Mouse (Mus musculus): ENCODE data around the gene Cyp1b1. TPM values are rescaled to one million over a fixed set of nuclear protein-coding genes. Genes with fewer than 3 reads are reported as not detected.

Cyp1b1 gene
- polyA plus RNA-seq, 1 experiment, result 8.4 TPM

- no peaks in the 10 kb centered on the region for H3K4me1 ChIP-seq (ENCODE audit: control insufficient read depth, insufficient read depth, low read length)
- H3K9me3 ChIP-seq (replicated peaks; ENCODE audit: control insufficient read depth, insufficient read depth, low read length, poor library complexity, severe bottlenecking), result no peaks in the 10 kb centered on the region
- H3K9ac ChIP-seq (ENCODE audit: low read depth, poor library complexity, severe bottlenecking), result no peak overlapping the region
- H3K36me3 ChIP-seq (ENCODE audit: control insufficient read depth, insufficient read depth, low read length, poor library complexity, severe bottlenecking), result no peaks in the 10 kb centered on the region
- no peak for TF ChIP-seq EP300 (IDR thresholded peaks at IDR 0.05; ENCODE audit: insufficient read depth, low read depth, low read length)
- TF ChIP-seq POLR2A (IDR thresholded peaks at IDR 0.05; ENCODE audit: insufficient read depth, low read length), result no peak
- no peak for TF ChIP-seq CTCF (IDR thresholded peaks at IDR 0.05; ENCODE audit: low read depth, low read length)
- no peak overlapping the region for H3K4me3 ChIP-seq (ENCODE audit: low read depth, low read length)
- no peak overlapping the region for H3K27ac ChIP-seq (ENCODE audit: insufficient read depth, low read length)
- peaks cover 5% of the 10 kb centered on the region; the same call in 1 of the 2 replicates for H3K27me3 ChIP-seq (ENCODE audit: control insufficient read depth, insufficient read depth, low read length, poor library complexity, severe bottlenecking)
Observed at GRCm38 (mm10) chr17:79720681-79721080, 5.8 kb upstream of the Cyp1b1 start.

- H3K27me3 ChIP-seq (ENCODE audit: control insufficient read depth, insufficient read depth, low read length, poor library complexity, severe bottlenecking), result peaks cover 14% of the 10 kb centered on the region
- TF ChIP-seq CTCF (IDR thresholded peaks at IDR 0.05; ENCODE audit: low read depth, low read length) (peak; percentile 62), POLR2A (IDR thresholded peaks at IDR 0.05; ENCODE audit: insufficient read depth, low read length) (no peak), EP300 (IDR thresholded peaks at IDR 0.05; ENCODE audit: insufficient read depth, low read depth, low read length) (peak; percentile 55; the same call in 1 of the 2 replicates)
- H3K9ac ChIP-seq (ENCODE audit: low read depth, poor library complexity, severe bottlenecking), result no peak overlapping the region
- H3K9me3 ChIP-seq (replicated peaks; ENCODE audit: control insufficient read depth, insufficient read depth, low read length, poor library complexity, severe bottlenecking), result no peaks in the 10 kb centered on the region
- H3K4me1 ChIP-seq (ENCODE audit: control insufficient read depth, insufficient read depth, low read length), result no peaks in the 10 kb centered on the region
- no peaks in the 10 kb centered on the region for H3K36me3 ChIP-seq (ENCODE audit: control insufficient read depth, insufficient read depth, low read length, poor library complexity, severe bottlenecking)
- H3K27ac ChIP-seq (ENCODE audit: insufficient read depth, low read length), result no peak overlapping the region
- H3K4me3 ChIP-seq (ENCODE audit: low read depth, low read length), result peak overlapping the region; percentile 11
Observed at GRCm38 (mm10) chr17:79715649-79716143, 835 bp upstream of the Cyp1b1 start.

DNA sequence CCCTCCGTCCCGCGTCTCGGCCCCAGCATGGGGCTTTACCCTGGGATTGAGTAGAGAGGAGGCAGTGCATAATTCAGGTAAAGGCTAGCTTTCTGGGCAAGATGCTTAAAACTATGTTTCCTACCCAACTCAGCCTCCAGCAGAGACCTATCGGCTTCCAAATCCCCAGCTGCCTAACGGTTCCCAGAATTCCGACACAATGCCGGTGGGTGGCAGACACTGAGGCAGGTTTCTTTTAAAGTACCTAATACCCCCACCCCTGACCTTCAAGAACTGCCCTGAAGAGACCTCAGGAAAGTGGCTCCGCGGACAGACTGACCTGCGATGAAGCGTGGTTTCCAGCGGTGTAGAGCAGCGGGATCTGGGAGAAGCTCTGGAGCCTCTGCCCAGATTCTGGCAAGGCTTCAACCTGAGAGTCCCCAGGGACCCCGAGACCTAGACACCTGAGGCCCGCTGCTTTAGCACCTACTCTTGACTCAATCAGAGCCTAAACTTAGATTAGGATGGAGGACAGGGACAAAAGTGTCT lies 429 bp downstream of the Cyp1b1 start:
- Histone ChIP-seq H3K4me3 (ENCODE audit: low read depth, low read length) (peak overlapping the region; percentile 11; the same call in 1 of the 2 replicates), H3K9me3 (replicated peaks; ENCODE audit: control insufficient read depth, insufficient read depth, low read length, poor library complexity, severe bottlenecking) (peaks cover 4% of the 10 kb centered on the region; the same call in 1 of the 2 replicates), H3K4me1 (ENCODE audit: control insufficient read depth, insufficient read depth, low read length) (no peaks in the 10 kb centered on the region), H3K36me3 (ENCODE audit: control insufficient read depth, insufficient read depth, low read length, poor library complexity, severe bottlenecking) (no peaks in the 10 kb centered on the region), H3K27me3 (ENCODE audit: control insufficient read depth, insufficient read depth, low read length, poor library complexity, severe bottlenecking) (peaks cover 14% of the 10 kb centered on the region), H3K27ac (ENCODE audit: insufficient read depth, low read length) (no peak overlapping the region), H3K9ac (ENCODE audit: low read depth, poor library complexity, severe bottlenecking) (no peak overlapping the region)
- no peak for TF ChIP-seq EP300 (IDR thresholded peaks at IDR 0.05; ENCODE audit: insufficient read depth, low read depth, low read length)

DNA sequence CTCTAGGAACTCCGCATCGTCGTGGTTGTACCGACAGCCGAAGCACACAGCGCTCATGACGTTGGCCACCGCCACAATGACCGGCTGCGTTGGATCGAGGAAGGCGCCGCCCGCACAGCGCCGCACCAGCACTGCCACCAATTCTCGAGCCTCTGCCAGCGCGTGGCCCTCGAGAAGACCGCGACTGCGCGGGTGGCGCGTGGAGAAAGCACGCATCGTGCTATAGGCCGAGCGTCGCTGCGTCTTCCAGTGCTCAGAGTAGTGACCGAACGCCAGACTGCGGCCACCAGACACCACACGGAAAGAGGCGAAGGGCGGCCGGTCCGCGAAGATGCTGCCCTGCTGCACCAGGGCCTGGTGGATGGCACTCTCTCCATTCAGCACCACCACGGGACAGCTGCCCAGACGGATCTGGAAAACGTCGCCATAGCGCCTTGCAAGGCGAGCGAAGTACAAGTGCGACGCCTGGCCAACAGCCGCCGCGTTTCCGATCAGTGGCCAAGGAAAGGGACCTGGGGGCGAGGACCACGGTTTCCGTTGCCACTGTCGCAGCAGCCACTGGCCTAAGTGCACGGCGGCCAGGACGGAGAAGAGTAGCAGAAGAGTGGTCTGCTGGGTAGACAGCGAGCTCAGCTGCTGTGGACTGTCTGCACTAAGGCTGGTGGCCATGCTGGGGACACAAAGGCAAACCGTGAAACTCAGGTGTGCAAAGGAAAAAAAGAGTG lies 1.1 kb downstream of the Cyp1b1 start:
- H3K27me3 ChIP-seq (ENCODE audit: control insufficient read depth, insufficient read depth, low read length, poor library complexity, severe bottlenecking), result peaks cover 14% of the 10 kb centered on the region
- H3K9ac ChIP-seq (ENCODE audit: low read depth, poor library complexity, severe bottlenecking), result no peak overlapping the region
- H3K9me3 ChIP-seq (replicated peaks; ENCODE audit: control insufficient read depth, insufficient read depth, low read length, poor library complexity, severe bottlenecking), result peaks cover 6% of the 10 kb centered on the region; the same call in 1 of the 2 replicates
- no peaks in the 10 kb centered on the region for H3K4me1 ChIP-seq (ENCODE audit: control insufficient read depth, insufficient read depth, low read length)
- H3K4me3 ChIP-seq (ENCODE audit: low read depth, low read length), result peak overlapping the region; percentile 35
- TF ChIP-seq CTCF (IDR thresholded peaks at IDR 0.05; ENCODE audit: low read depth, low read length) (no peak), POLR2A (IDR thresholded peaks at IDR 0.05; ENCODE audit: insufficient read depth, low read length) (no peak), EP300 (IDR thresholded peaks at IDR 0.05; ENCODE audit: insufficient read depth, low read depth, low read length) (no peak)
- H3K36me3 ChIP-seq (ENCODE audit: control insufficient read depth, insufficient read depth, low read length, poor library complexity, severe bottlenecking), result no peaks in the 10 kb centered on the region
- H3K27ac ChIP-seq (ENCODE audit: insufficient read depth, low read length), result no peak overlapping the region

- Histone ChIP-seq H3K27me3 (ENCODE audit: control insufficient read depth, insufficient read depth, low read length, poor library complexity, severe bottlenecking) (peaks cover 14% of the 10 kb centered on the region), H3K4me1 (ENCODE audit: control insufficient read depth, insufficient read depth, low read length) (no peaks in the 10 kb centered on the region), H3K9me3 (replicated peaks; ENCODE audit: control insufficient read depth, insufficient read depth, low read length, poor library complexity, severe bottlenecking) (peaks cover 6% of the 10 kb centered on the region; the same call in 1 of the 2 replicates), H3K36me3 (ENCODE audit: control insufficient read depth, insufficient read depth, low read length, poor library complexity, severe bottlenecking) (no peaks in the 10 kb centered on the region), H3K27ac (ENCODE audit: insufficient read depth, low read length) (no peak overlapping the region), H3K9ac (ENCODE audit: low read depth, poor library complexity, severe bottlenecking) (no peak overlapping the region), H3K4me3 (ENCODE audit: low read depth, low read length) (peak overlapping the region; percentile 35)
- no peak for TF ChIP-seq POLR2A (IDR thresholded peaks at IDR 0.05; ENCODE audit: insufficient read depth, low read length)
- no peak for TF ChIP-seq EP300 (IDR thresholded peaks at IDR 0.05; ENCODE audit: insufficient read depth, low read depth, low read length)
- no peak for TF ChIP-seq CTCF (IDR thresholded peaks at IDR 0.05; ENCODE audit: low read depth, low read length)
Observed at GRCm38 (mm10) chr17:79713276-79713642, 1.6 kb downstream of the Cyp1b1 start.

- Histone ChIP-seq H3K9me3 (replicated peaks; ENCODE audit: control insufficient read depth, insufficient read depth, low read length, poor library complexity, severe bottlenecking) (peaks cover 6% of the 10 kb centered on the region; the same call in 1 of the 2 replicates), H3K36me3 (ENCODE audit: control insufficient read depth, insufficient read depth, low read length, poor library complexity, severe bottlenecking) (no peaks in the 10 kb centered on the region), H3K27ac (ENCODE audit: insufficient read depth, low read length) (no peak overlapping the region), H3K4me3 (ENCODE audit: low read depth, low read length) (no peak overlapping the region), H3K27me3 (ENCODE audit: control insufficient read depth, insufficient read depth, low read length, poor library complexity, severe bottlenecking) (peaks cover 14% of the 10 kb centered on the region), H3K9ac (ENCODE audit: low read depth, poor library complexity, severe bottlenecking) (no peak overlapping the region), H3K4me1 (ENCODE audit: control insufficient read depth, insufficient read depth, low read length) (no peaks in the 10 kb centered on the region)
- TF ChIP-seq EP300 (IDR thresholded peaks at IDR 0.05; ENCODE audit: insufficient read depth, low read depth, low read length) (no peak), CTCF (IDR thresholded peaks at IDR 0.05; ENCODE audit: low read depth, low read length) (no peak), POLR2A (IDR thresholded peaks at IDR 0.05; ENCODE audit: insufficient read depth, low read length) (no peak)
Observed at GRCm38 (mm10) chr17:79712536-79712935, 2.3 kb downstream of the Cyp1b1 start.
